In genomic region chr2:160621001-160621448, GRCm38 (mm10) we compare ENCODE assay signal across 8 mouse cellular contexts. TPM values are rescaled to one million over a fixed set of nuclear protein-coding genes. Genes with fewer than 3 reads are reported as not detected.
DNase-seq lines count a peak whose midpoint lies in the region; ATAC-seq and TF ChIP-seq lines count a peak whose summit lies in the region.

No protein-coding gene starts in this region.

- H3ac ChIP-seq in myocyte (ENCODE audit: control insufficient read depth, insufficient read length): no peak overlapping the region

- 79% methylated on average over 11 of the region's 11 CpGs for WGBS in lung, embryonic 15.5 days
- 85% methylated on average over 11 of the region's 11 CpGs for WGBS in heart, embryonic 11.5 days (ENCODE audit: insufficient replicate concordance)

- H3K9ac ChIP-seq in lung, embryonic 15.5 days: no peak overlapping the region
- H3K9ac ChIP-seq in heart, embryonic 11.5 days (ENCODE audit: low read depth, low read length): no peak overlapping the region

- no peaks in the 10 kb centered on the region for H3K27me3 ChIP-seq in lung, embryonic 15.5 days
- H3K27me3 ChIP-seq in heart, embryonic 11.5 days (ENCODE audit: control insufficient read depth, insufficient read depth, low read length): no peaks in the 10 kb centered on the region
- H3K27me3 ChIP-seq in myocyte (ENCODE audit: control insufficient read depth, insufficient read depth, insufficient read length): no peaks in the 10 kb centered on the region

- no peaks in the 10 kb centered on the region for H3K36me3 ChIP-seq in lung, embryonic 15.5 days
- H3K36me3 ChIP-seq in heart, embryonic 11.5 days (ENCODE audit: control insufficient read depth, insufficient read depth, low read length): no peaks in the 10 kb centered on the region
- no peaks in the 10 kb centered on the region for H3K36me3 ChIP-seq in myocyte (ENCODE audit: control insufficient read depth, insufficient read depth)

- no peak for TF ChIP-seq POLR2A in myocyte (IDR thresholded peaks at IDR 0.05; ENCODE audit: insufficient read length, low read depth)

- no peaks in the 10 kb centered on the region for H3K9me3 ChIP-seq in lung, embryonic 15.5 days
- no peaks in the 10 kb centered on the region for H3K9me3 ChIP-seq in heart, embryonic 11.5 days (replicated peaks; ENCODE audit: control insufficient read depth, low read length)

- no peak overlapping the region for H3K4me3 ChIP-seq in lung, embryonic 15.5 days
- no peak overlapping the region for H3K4me3 ChIP-seq in heart, embryonic 11.5 days (ENCODE audit: low read depth, low read length)
- no peak overlapping the region for H3K4me3 ChIP-seq in myocyte

- H3K4me2 ChIP-seq in lung, embryonic 15.5 days: no peak overlapping the region; the same call in 1 of the 2 replicates
- H3K4me2 ChIP-seq in heart, embryonic 11.5 days: no peak overlapping the region
- H3K4me2 ChIP-seq in myocyte (ENCODE audit: low read depth): peak overlapping the region; percentile 60

- H3K79me2 ChIP-seq in myocyte (ENCODE audit: control insufficient read depth, insufficient read depth): no peaks in the 10 kb centered on the region

- H3K27ac ChIP-seq in lung, embryonic 15.5 days: peak overlapping the region; percentile 70
- H3K27ac ChIP-seq in heart, embryonic 11.5 days (ENCODE audit: low read depth, low read length): peak overlapping the region; percentile 71

- ATAC-seq in lung, embryonic 15.5 days (ENCODE audit: borderline replicate concordance, extremely low read depth, low FRiP score, low TSS enrichment): no peak
- no peak for ATAC-seq in heart, embryonic 11.5 days (replicated peaks; ENCODE audit: insufficient number of reproducible peaks, low FRiP score, low TSS enrichment)
- no peak for ATAC-seq in megakaryocyte-erythroid progenitor cell, adult 5-6 weeks (replicated peaks; ENCODE audit: low FRiP score, low TSS enrichment, poor library complexity, severe bottlenecking)

- peaks cover 39% of the 10 kb centered on the region for H3K4me1 ChIP-seq in lung, embryonic 15.5 days
- peaks cover 12% of the 10 kb centered on the region for H3K4me1 ChIP-seq in heart, embryonic 11.5 days (ENCODE audit: control insufficient read depth, insufficient read depth, low read length)

- intact Hi-C loops in left cerebral cortex, postnatal 36 days (cut with DNase I): no loop called here

- DNase-seq in lung, postnatal 10 days: no peak
- peak; percentile 79 to 85 for DNase-seq in cerebellum, postnatal 10 days
- no peak for DNase-seq in lung, postnatal 36 days
- DNase-seq in left cerebral cortex, postnatal 36 days (ENCODE audit: low spot score in 2 of 2): no peak

TF ChIP-seq in myocyte, 11 proteins besides CTCF, POLR2A, EP300 and RAD21:
- TF ChIP-seq SRF (IDR thresholded peaks at IDR 0.05; ENCODE audit: control insufficient read depth, insufficient read length, low read depth) (peak; percentile 46), MYOG (IDR thresholded peaks at IDR 0.05; ENCODE audit: control insufficient read depth in 1 of 3, insufficient read depth in 1 of 3, insufficient read length in 2 of 3, low read depth in 2 of 3) (peak; percentile 96 to 98 (median 98)), TCF12 (IDR thresholded peaks at IDR 0.05; ENCODE audit: insufficient read depth, poor library complexity, severe bottlenecking) (peak; percentile 89), MAX (IDR thresholded peaks at IDR 0.05; ENCODE audit: low read depth) (no peak), USF1 (IDR thresholded peaks at IDR 0.05; ENCODE audit: low read depth) (no peak), E2F4 (IDR thresholded peaks at IDR 0.05; ENCODE audit: insufficient read depth) (no peak), POLR2AphosphoS2 (IDR thresholded peaks at IDR 0.05; ENCODE audit: insufficient read length, low read depth) (no peak), CEBPB (IDR thresholded peaks at IDR 0.05; ENCODE audit: insufficient read depth, poor library complexity, severe bottlenecking) (0 out of 2 replicates have a peak, but pooled peaks have one; percentile 26), TCF3 (IDR thresholded peaks at IDR 0.05; ENCODE audit: insufficient read length, low read depth) (peak; percentile 96), REST (IDR thresholded peaks at IDR 0.05; ENCODE audit: insufficient read depth, insufficient read length) (no peak), MYOD1 (IDR thresholded peaks at IDR 0.05; ENCODE audit: control insufficient read depth in 1 of 3, insufficient read length in 2 of 3, low read depth in 2 of 3) (peak; percentile 78 to 99 (median 97))

RNA-seq across cellular contexts. Expression of gene Top1, which starts 24.7 kb away (rescaled TPM):
- polyA plus RNA-seq in lung, embryonic 15.5 days (2015; fragmentation: Nextera tagmentation; extraction: Ambion mirVana): 69.8 and 69.9 TPM in 2 replicates
- polyA plus RNA-seq in heart, embryonic 11.5 days (2014; fragmentation: Nextera tagmentation; extraction: Ambion mirVana): 53.2 and 65.4 TPM in 2 replicates
- 37.2 TPM for polyA plus RNA-seq in myocyte (2012; fragmentation: generic; extraction: Trizol)
- 93.4 and 93.5 TPM in 2 replicates for total RNA-seq in megakaryocyte-erythroid progenitor cell, adult 5-6 weeks (2014; fragmentation: Nextera tagmentation)
- 205 and 207 TPM in 2 replicates for total RNA-seq in megakaryocyte-erythroid progenitor cell, adult 5-6 weeks (2017)
- 10 to 100 TPM; 66.5 to 87.4 TPM for total RNA-seq in left cerebral cortex, postnatal 36 days (2021)

Comparison
In these comparisons a context has a peak if more than half of its experiments do, and no peak if none do; other contexts are left out.
1. DNase-seq: peak in cerebellum, postnatal 10 days (2 of 2); none in lung, postnatal 10 days (single experiment), lung, postnatal 36 days (single experiment) and left cerebral cortex, postnatal 36 days (0 of 2).